Mouse (Mus musculus) erythroblast, embryonic 14.5 days (primary cell): ENCODE results near the gene Pdik1l.

ENCODE experiments used
- GATA1 ChIP-seq: IDR thresholded peaks from 2 replicates; pipeline ENCODE4 v1.6.1; 2012; ENCODE audit warnings: low read length, inconsistent platforms, mixed read lengths
- TAL1 ChIP-seq: IDR thresholded peaks from 3 replicates; pipeline ENCODE4 v1.6.1; 2012; ENCODE audit warnings: low read length, inconsistent platforms, mixed read lengths

DNA sequence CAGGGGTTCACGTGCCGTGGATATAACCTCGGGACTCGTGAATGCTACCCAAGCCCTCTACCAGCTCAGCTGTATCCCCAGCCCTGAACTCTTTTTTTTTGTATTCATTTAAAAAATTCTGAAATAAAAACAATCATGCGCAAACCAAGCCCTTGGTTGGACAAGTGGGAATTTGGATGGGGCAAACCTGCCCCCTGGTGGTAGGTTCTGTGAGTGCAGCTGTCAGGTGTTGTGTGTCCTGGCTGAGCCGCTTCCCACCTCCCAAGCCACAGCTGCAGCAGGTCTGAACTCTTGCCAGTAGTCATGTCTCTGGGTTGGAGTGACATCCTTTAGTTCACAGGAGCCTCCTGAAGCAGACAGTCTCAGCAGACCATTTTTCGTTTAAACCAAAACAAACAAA is 4.4 kb upstream of the Pdik1l start:
- TF ChIP-seq GATA1 = no peak
- TF ChIP-seq TAL1 = no peak
